Mouse (Mus musculus): ENCODE data around the gene Mmd.

- TF ChIP-seq CTCF (IDR thresholded peaks at IDR 0.05; ENCODE audit: borderline replicate concordance, extremely low read depth, insufficient read depth, insufficient read length) (no peak), POLR2A (IDR thresholded peaks at IDR 0.05; ENCODE audit: borderline replicate concordance, extremely low read depth, insufficient read depth, insufficient read length, poor library complexity, severe bottlenecking) (no peak)
Observed at GRCm38 (mm10) chr11:90220022-90220645, 29.1 kb upstream of the Mmd start.
